Mouse (Mus musculus) limb, embryonic 10.5 days (tissue): ENCODE measurements at regions not wholly inside any gene's neighbourhood (a gene's known extent, or its start where the extent isn't known, plus 50 kb on each side); places are given as distances from the start of the nearest gene placed in this dataset.

Experiments
- DNase-seq: peaks from one replicate; pipeline ENCODE4 v3.0.0-alpha.2; 2017; ENCODE audit warnings: low spot score
- H3K27ac ChIP-seq: fragments of 300-500 bp; sonication (generic); 2 replicates; pipeline ENCODE4 v1.5.1; 2016; ENCODE audit warnings: mild to moderate bottlenecking
- H3K27me3 ChIP-seq: fragments of 300-500 bp; sonication (generic); 2 replicates; pipeline ENCODE4 v1.6.1; 2016; ENCODE audit warnings: low read depth, mild to moderate bottlenecking; ENCODE audit not compliant: poor library complexity, severe bottlenecking
- H3K36me3 ChIP-seq: fragments of 300-500 bp; sonication (generic); 2 replicates; pipeline ENCODE4 v1.6.1; 2016; ENCODE audit warnings: mild to moderate bottlenecking, moderate library complexity
- H3K4me1 ChIP-seq: fragments of 300-500 bp; sonication (generic); 2 replicates; pipeline ENCODE4 v1.6.1; 2016
- H3K4me3 ChIP-seq: fragments of 300-500 bp; sonication (generic); 2 replicates; pipeline ENCODE4 v1.5.1; 2016; ENCODE audit warnings: mild to moderate bottlenecking, moderate library complexity
- H3K9me3 ChIP-seq: fragments of 300-500 bp; sonication (generic); replicated peaks from 2 replicates; pipeline ENCODE4 v1.6.1; 2016; ENCODE audit warnings: mild to moderate bottlenecking
- WGBS: fragments of 180-500 bp; shearing (Covaris S2); methylation state at CpG from one replicate; pipeline ENCODE4 v1.1.7; 2016; 5-methylcytosine and 5-hydroxymethylcytosine counted together

DNA sequence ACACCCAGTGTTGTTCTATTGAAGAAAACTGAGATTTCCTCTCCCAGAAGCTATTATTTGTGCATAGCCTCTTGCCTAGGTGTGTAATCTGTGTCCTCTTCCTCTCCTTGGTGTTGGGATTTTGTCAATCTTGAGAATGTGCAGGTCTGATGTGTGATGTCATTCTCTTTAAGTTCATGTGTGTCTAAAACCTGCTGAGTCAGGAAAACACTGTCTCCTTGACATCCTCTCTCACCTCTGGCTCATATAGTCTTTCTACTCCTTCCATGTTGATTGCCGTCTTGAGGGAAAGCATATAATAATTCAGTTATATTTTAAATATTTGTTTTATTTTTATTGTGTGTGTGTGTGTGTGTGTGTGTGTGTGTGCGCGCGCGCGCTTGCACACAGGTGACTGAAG is 84.6 kb upstream of the Plxna4 start:
- H3K4me3 ChIP-seq: no peak overlapping the region
- no peaks in the 10 kb centered on the region for H3K27me3 ChIP-seq
- H3K36me3 ChIP-seq: no peaks in the 10 kb centered on the region
- no peaks in the 10 kb centered on the region for H3K9me3 ChIP-seq
- DNase-seq: no peak
- H3K4me1 ChIP-seq: no peaks in the 10 kb centered on the region
- whole genome bisulfite sequencing: over 99% methylated on average over 6 of the region's 6 CpGs
- no peak overlapping the region for H3K27ac ChIP-seq

DNA sequence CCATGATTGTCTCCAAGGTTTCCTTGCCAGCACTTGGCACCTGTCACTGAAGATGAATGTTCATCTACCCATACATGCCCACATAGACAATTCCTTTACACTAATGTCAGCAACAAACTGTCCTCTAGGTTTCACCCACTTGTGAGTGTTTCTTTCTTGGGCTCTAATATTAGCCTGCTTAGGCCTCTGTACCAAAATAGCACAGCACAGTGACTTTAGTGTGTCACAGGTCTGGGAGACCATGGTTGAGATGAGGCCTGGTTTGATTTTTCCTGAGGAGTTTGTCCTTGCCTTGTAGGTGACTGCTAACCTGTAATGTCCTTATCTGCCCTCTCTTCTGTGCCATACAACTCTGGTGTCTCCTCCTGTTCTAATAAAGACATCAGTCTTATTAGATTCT is 71.8 kb upstream of the Plxna4 start:
- Histone ChIP-seq H3K4me3 (no peak overlapping the region), H3K27me3 (no peaks in the 10 kb centered on the region), H3K36me3 (no peaks in the 10 kb centered on the region), H3K9me3 (no peaks in the 10 kb centered on the region), H3K27ac (no peak overlapping the region), H3K4me1 (no peaks in the 10 kb centered on the region)
- no peak for DNase-seq

DNA sequence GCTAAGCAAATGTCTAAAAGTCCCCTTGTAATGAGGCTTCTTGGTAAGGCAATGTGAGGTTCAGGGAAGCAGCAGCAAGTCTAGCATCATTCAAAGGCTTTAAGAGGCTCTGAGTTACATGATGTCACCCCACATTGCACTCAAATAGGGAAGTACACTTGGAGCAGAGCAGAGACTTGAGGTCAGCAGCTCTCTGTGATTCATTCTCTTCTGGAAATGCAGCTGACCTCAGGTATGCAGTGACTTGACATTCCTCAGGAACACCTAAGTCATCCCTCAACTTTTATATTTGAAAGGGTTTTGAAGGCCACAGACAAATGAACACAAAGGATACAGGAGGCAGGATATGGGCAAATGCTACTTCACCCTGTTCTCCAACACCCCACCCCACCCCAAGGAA is 69.4 kb upstream of the Plxna4 start:
- no peak for DNase-seq
- no peaks in the 10 kb centered on the region for H3K27me3 ChIP-seq
- H3K36me3 ChIP-seq: no peaks in the 10 kb centered on the region
- no peak overlapping the region for H3K27ac ChIP-seq
- no peaks in the 10 kb centered on the region for H3K9me3 ChIP-seq
- no peaks in the 10 kb centered on the region for H3K4me1 ChIP-seq
- no peak overlapping the region for H3K4me3 ChIP-seq

DNA sequence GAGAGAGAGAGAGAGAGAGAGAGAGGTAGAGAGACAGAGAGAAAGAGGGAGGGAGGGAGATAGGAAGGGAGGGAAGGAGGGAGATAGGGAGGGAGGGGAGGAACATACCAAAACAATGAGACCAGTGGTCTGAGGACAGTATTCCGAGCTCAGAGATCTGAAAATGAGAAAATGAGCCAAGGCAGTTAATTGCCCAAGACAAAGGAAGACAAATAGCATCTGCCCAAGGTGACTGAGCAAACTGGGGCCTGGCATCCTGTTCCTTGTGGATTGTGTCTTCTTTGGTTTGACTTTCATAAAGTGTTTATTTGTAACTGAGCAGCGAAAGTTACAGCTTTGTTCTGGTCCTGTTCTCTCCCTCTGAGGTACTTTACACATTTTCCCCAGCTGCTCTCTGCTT is 66.2 kb upstream of the Plxna4 start:
- Histone ChIP-seq H3K27ac (no peak overlapping the region), H3K4me1 (no peaks in the 10 kb centered on the region), H3K9me3 (no peaks in the 10 kb centered on the region), H3K36me3 (no peaks in the 10 kb centered on the region), H3K27me3 (no peaks in the 10 kb centered on the region), H3K4me3 (no peak overlapping the region)
- WGBS: 81% methylated on average over 2 of the region's 2 CpGs
- DNase-seq: no peak

DNA sequence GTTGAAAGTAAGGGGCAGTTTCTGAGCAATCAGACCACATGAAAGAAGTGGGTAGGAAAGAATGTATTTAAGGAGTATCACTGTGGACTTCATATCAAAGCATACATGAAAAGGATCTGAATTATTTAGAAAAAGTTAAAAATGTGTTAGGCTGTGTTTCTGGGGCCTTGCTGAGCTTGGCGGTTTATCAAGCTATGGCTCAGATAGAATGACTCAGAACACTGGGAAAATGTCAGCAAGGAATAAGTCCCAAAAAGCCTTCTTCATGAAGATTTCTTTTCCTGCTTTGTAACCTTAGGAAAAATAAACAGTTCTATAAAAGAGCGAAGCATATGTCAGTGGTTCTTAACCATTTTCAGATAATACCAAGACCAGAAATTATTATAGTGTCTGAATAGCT is 56.0 kb upstream of the Plxna4 start:
- no peak for DNase-seq
- Histone ChIP-seq H3K4me1 (no peaks in the 10 kb centered on the region), H3K9me3 (no peaks in the 10 kb centered on the region), H3K27ac (no peak overlapping the region), H3K27me3 (no peaks in the 10 kb centered on the region), H3K36me3 (no peaks in the 10 kb centered on the region), H3K4me3 (no peak overlapping the region)
- 96% methylated on average over 2 of the region's 2 CpGs for WGBS

DNA sequence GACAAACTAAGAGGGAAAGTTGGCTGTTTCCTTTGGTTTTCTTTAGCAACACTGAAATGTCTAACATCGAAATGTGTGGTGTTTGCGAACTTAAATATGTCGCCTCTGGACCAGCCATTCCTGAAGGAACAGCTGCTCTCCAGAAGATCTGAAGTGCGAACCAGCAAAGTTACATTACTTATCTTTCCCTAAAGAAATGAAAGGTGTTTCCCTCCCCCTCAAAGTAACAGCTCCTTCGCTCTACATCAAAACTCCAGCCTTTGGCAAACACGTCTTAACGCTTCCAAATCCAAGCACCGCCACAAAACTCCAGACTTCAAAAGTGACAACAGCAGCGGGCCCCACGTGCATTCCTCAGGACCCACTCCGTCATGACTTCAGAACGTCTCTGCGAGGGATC is 50.9 kb upstream of the Plxna4 start:
- no peak for DNase-seq
- no peaks in the 10 kb centered on the region for H3K27me3 ChIP-seq
- no peaks in the 10 kb centered on the region for H3K9me3 ChIP-seq
- H3K36me3 ChIP-seq: no peaks in the 10 kb centered on the region
- H3K27ac ChIP-seq: no peak overlapping the region
- no peak overlapping the region for H3K4me3 ChIP-seq
- WGBS: 85% methylated on average over 13 of the region's 13 CpGs
- H3K4me1 ChIP-seq: no peaks in the 10 kb centered on the region
